Mouse (Mus musculus): ENCODE measurements at regions not wholly inside any gene's neighbourhood (a gene's known extent, or its start where the extent isn't known, plus 50 kb on each side); places are given as distances from the start of the nearest gene placed in this dataset.

DNA sequence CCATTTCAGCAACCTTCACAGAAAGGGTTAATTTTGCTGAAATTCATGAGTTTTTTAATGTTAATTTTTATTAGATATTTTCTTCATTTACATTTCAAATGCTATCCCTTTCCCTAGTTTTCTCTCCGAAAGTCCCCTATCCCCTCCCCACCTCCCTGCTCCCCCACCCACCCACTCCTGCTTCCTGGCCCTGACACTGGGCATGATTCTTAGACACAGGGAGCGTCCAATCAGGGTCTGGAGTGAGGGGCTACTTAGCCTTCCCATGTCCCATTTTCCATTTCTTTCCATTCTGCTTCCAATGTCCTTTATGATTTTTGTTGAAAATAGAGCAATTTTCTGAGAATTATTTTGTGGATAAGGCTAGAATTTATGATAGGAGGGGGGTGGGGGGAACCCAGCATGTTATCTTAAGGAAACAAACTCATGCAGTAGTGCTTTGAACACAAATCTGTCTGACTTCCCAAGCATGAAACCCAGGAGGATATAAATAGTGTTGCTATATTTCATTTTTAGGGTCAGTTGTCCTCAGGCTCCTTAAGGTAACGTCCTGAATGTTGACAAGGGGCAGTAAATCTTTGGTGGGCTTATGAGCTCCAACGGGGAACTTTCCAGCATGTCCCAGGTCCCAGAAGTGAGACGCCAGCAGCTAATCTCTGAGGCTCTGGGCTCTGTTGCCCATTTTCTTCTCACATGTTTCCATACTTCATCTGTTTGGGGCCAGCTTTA is 254.0 kb downstream of the 4930544G11Rik start:
- Histone ChIP-seq H3K4me3 (ENCODE audit: low read length) (no peak overlapping the region), H3K9ac (ENCODE audit: low read length) (no peak overlapping the region), H3K4me1 (replicated peaks; ENCODE audit: control insufficient read depth, insufficient read depth, low read length) (no peaks in the 10 kb centered on the region), H3K27ac (ENCODE audit: low read length) (no peak overlapping the region), H3K27me3 (ENCODE audit: control insufficient read depth, insufficient read depth, low read depth, low read length) (no peaks in the 10 kb centered on the region), H3K4me2 (ENCODE audit: low read depth, low read length) (no peak overlapping the region), H3K36me3 (ENCODE audit: control insufficient read depth, insufficient read depth, low read length) (no peaks in the 10 kb centered on the region), H3K9me3 (ENCODE audit: control insufficient read depth, low read length) (no peaks in the 10 kb centered on the region)
- WGBS, result 62% methylated on average over 5 of the region's 5 CpGs
- no peak for ATAC-seq (ENCODE audit: low read depth)

DNA sequence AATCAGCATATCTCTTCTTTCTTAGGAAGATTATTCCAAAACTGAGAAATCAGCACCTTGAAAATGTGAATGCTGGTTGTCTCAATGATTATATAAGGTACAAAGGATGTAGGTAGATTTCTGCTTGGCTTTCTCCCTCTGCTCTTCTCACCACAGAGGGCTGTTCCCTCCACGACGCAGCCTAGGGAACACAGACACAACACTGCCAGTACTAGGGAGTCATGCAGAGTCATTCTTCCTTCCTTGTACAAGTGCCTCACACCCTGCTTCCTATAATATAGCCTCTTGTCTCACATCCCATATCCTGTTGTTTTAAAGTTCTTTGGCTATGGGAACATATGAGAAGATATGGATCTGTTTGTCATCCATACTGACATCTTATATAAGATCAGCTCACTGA is 265.1 kb downstream of the 4930544G11Rik start:
- Histone ChIP-seq H3K36me3 (ENCODE audit: control insufficient read depth, insufficient read depth, low read length) (no peaks in the 10 kb centered on the region), H3K4me3 (ENCODE audit: low read length) (no peak overlapping the region), H3K9ac (ENCODE audit: low read length) (no peak overlapping the region), H3K9me3 (ENCODE audit: control insufficient read depth, low read length) (no peaks in the 10 kb centered on the region), H3K27ac (ENCODE audit: low read length) (no peak overlapping the region), H3K4me1 (replicated peaks; ENCODE audit: control insufficient read depth, insufficient read depth, low read length) (no peaks in the 10 kb centered on the region), H3K4me2 (ENCODE audit: low read depth, low read length) (no peak overlapping the region), H3K27me3 (ENCODE audit: control insufficient read depth, insufficient read depth, low read depth, low read length) (no peaks in the 10 kb centered on the region)
- no peak for ATAC-seq (ENCODE audit: low read depth)
- 78% methylated on average over 2 of the region's 2 CpGs for WGBS

DNA sequence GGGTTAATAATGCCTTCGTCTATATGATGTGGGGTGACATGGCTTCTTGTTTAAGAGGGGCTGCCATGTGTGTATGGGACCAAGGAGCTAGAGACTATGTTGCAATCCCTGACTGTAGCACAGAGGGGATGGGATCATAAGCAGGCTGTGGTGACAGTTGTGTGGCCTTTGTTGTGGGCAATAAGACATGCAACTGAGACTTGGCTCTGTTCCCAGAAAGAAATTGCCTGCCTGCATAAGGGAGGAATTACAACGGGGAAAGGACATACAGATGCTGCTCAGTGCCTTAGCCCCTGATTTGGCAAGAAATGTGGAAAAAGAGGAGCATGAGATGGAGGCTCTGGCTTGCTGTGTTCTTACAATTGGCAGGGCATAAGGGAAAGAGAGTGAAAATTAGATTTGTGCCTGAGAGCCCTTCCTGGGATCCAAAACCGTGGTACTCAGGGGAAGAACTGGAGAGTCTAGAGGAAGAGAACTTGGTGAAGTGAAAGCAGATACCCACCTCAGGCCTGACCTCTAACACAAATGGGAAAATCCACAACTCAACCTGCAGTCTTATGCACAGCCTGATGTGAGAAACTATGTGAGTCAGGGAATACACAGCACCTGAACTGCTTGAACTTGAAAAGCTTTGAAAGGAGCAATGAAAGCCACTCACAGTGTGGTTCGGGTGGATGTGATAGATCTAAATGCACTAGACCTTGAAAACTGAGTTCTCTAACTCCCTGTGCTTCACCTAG is 271.9 kb downstream of the 4930544G11Rik start:
- Histone ChIP-seq H3K4me1 (replicated peaks; ENCODE audit: control insufficient read depth, insufficient read depth, low read length) (no peaks in the 10 kb centered on the region), H3K27ac (ENCODE audit: low read length) (peak overlapping the region; percentile 39; the same call in 1 of the 2 replicates), H3K27me3 (ENCODE audit: control insufficient read depth, insufficient read depth, low read depth, low read length) (no peaks in the 10 kb centered on the region), H3K36me3 (ENCODE audit: control insufficient read depth, insufficient read depth, low read length) (no peaks in the 10 kb centered on the region), H3K4me2 (ENCODE audit: low read depth, low read length) (no peak overlapping the region), H3K9me3 (ENCODE audit: control insufficient read depth, low read length) (no peaks in the 10 kb centered on the region), H3K4me3 (ENCODE audit: low read length) (no peak overlapping the region), H3K9ac (ENCODE audit: low read length) (no peak overlapping the region)
- ATAC-seq (ENCODE audit: low read depth), result peak; percentile 94
- WGBS, result 39% methylated on average over 4 of the region's 4 CpGs

DNA sequence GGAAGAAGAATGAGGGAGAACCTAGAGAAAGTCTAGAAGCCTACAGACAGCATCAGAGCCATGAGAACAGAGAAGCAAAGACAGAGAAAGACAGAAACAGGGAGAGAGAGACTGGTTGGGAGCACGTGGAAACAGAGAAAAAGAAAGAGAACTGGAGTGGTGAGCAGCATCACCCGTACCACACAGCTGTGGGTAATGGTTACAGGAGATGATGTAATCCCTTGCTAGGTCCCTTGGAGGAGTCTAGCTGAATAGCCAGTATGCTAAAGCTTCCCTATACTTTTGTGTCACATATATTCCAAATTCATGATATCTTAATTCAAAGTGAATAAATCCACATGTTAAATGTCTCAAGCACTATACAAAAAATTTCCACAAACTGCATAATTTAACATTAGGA is 284.0 kb downstream of the 4930544G11Rik start:
- ATAC-seq (ENCODE audit: low read depth), result no peak
- Histone ChIP-seq H3K4me1 (replicated peaks; ENCODE audit: control insufficient read depth, insufficient read depth, low read length) (no peaks in the 10 kb centered on the region), H3K4me3 (ENCODE audit: low read length) (no peak overlapping the region), H3K9me3 (ENCODE audit: control insufficient read depth, low read length) (no peaks in the 10 kb centered on the region), H3K36me3 (ENCODE audit: control insufficient read depth, insufficient read depth, low read length) (no peaks in the 10 kb centered on the region), H3K27me3 (ENCODE audit: control insufficient read depth, insufficient read depth, low read depth, low read length) (no peaks in the 10 kb centered on the region), H3K27ac (ENCODE audit: low read length) (no peak overlapping the region), H3K9ac (ENCODE audit: low read length) (no peak overlapping the region), H3K4me2 (ENCODE audit: low read depth, low read length) (no peak overlapping the region)
- WGBS, result 65% methylated on average over 2 of the region's 2 CpGs

GRCm38 (mm10) chr6:66255378-66255777 is 279.8 kb upstream of the Mad2l1 start:
- Histone ChIP-seq H3K9me3 (ENCODE audit: control insufficient read depth, low read length) (no peaks in the 10 kb centered on the region), H3K4me2 (ENCODE audit: low read depth, low read length) (no peak overlapping the region), H3K27ac (ENCODE audit: low read length) (no peak overlapping the region), H3K4me1 (replicated peaks; ENCODE audit: control insufficient read depth, insufficient read depth, low read length) (no peaks in the 10 kb centered on the region), H3K9ac (ENCODE audit: low read length) (no peak overlapping the region), H3K36me3 (ENCODE audit: control insufficient read depth, insufficient read depth, low read length) (no peaks in the 10 kb centered on the region), H3K4me3 (ENCODE audit: low read length) (no peak overlapping the region), H3K27me3 (ENCODE audit: control insufficient read depth, insufficient read depth, low read depth, low read length) (no peaks in the 10 kb centered on the region)
- WGBS, result 66% methylated on average over 4 of the region's 4 CpGs
- ATAC-seq (ENCODE audit: low read depth), result peak; percentile 52; the same call in 1 of the 2 replicates

DNA sequence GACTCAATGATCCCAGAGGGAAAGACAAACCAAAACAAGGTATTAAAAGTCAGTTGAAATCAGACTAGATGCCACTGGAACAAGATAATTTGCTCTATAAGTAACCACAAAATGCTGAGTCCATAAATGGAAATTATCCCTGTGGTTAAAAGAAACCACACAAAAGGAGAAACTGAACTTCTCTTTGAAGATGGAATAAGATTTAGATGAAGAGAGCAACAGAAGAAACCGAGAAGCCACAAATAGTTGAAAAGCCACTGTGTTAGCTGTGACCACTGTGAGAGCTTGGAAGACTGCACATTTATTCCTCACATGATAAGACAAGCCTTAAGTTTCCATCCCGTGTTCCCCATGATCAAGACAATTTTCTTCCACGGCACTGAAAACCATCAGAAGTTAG is 271.8 kb upstream of the Mad2l1 start:
- H3K9ac ChIP-seq (ENCODE audit: low read length), result no peak overlapping the region
- H3K4me1 ChIP-seq (replicated peaks; ENCODE audit: control insufficient read depth, insufficient read depth, low read length), result no peaks in the 10 kb centered on the region
- ATAC-seq (ENCODE audit: low read depth), result no peak
- WGBS, result 78% methylated on average over 3 of the region's 3 CpGs
- no peaks in the 10 kb centered on the region for H3K36me3 ChIP-seq (ENCODE audit: control insufficient read depth, insufficient read depth, low read length)
- H3K9me3 ChIP-seq (ENCODE audit: control insufficient read depth, low read length), result no peaks in the 10 kb centered on the region
- no peak overlapping the region for H3K4me3 ChIP-seq (ENCODE audit: low read length)
- no peak overlapping the region for H3K27ac ChIP-seq (ENCODE audit: low read length)
- H3K4me2 ChIP-seq (ENCODE audit: low read depth, low read length), result no peak overlapping the region
- no peaks in the 10 kb centered on the region for H3K27me3 ChIP-seq (ENCODE audit: control insufficient read depth, insufficient read depth, low read depth, low read length)

DNA sequence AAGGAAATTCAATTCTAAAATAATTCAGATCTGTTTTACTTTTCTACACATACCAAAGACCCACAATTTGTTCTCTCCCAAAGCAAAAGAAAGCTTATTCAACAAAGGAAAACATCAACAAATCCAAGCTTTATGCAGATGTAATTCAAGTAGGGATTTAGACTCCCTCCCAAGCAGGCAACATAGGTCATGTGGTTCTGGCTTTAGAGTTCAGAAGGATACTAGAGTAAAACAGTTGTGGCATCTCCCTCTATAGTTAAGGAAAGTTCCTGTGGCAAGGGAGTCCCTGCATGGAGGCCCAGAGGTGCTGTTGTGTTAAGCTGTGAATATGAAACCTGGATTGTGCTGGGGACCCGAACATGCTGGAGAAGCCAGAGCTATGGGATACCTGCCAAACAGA is 271.3 kb upstream of the Mad2l1 start:
- Histone ChIP-seq H3K27me3 (ENCODE audit: control insufficient read depth, insufficient read depth, low read depth, low read length) (no peaks in the 10 kb centered on the region), H3K9ac (ENCODE audit: low read length) (no peak overlapping the region), H3K4me1 (replicated peaks; ENCODE audit: control insufficient read depth, insufficient read depth, low read length) (no peaks in the 10 kb centered on the region), H3K9me3 (ENCODE audit: control insufficient read depth, low read length) (no peaks in the 10 kb centered on the region), H3K4me2 (ENCODE audit: low read depth, low read length) (no peak overlapping the region), H3K27ac (ENCODE audit: low read length) (no peak overlapping the region), H3K4me3 (ENCODE audit: low read length) (no peak overlapping the region), H3K36me3 (ENCODE audit: control insufficient read depth, insufficient read depth, low read length) (no peaks in the 10 kb centered on the region)
- no peak for ATAC-seq (ENCODE audit: low read depth)
- 63% methylated on average over 1 of the region's 1 CpGs for WGBS

DNA sequence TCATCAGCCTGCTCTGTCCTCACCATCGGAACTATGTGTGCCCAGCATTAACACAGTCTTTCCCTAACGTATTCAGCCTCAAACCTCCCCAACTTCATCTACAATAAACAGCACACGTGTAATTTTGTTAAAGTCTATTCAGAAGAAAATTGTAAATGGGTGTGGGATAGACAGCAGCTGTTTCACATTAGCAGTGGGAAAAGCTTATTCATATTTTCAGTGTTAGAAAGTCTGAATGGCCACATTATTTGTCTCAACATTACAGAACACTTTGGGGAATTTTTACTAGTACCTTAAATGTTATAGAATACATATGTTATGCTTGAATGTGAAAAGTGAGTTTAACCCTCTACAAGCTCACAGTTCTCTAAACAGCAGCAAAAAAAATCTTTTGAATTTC is 266.8 kb upstream of the Mad2l1 start:
- Histone ChIP-seq H3K4me1 (replicated peaks; ENCODE audit: control insufficient read depth, insufficient read depth, low read length) (peaks cover 11% of the 10 kb centered on the region), H3K4me2 (ENCODE audit: low read depth, low read length) (no peak overlapping the region), H3K36me3 (ENCODE audit: control insufficient read depth, insufficient read depth, low read length) (no peaks in the 10 kb centered on the region), H3K27ac (ENCODE audit: low read length) (no peak overlapping the region), H3K9ac (ENCODE audit: low read length) (no peak overlapping the region), H3K27me3 (ENCODE audit: control insufficient read depth, insufficient read depth, low read depth, low read length) (no peaks in the 10 kb centered on the region), H3K9me3 (ENCODE audit: control insufficient read depth, low read length) (no peaks in the 10 kb centered on the region), H3K4me3 (ENCODE audit: low read length) (no peak overlapping the region)
- 44% methylated on average over 3 of the region's 3 CpGs for WGBS
- no peak for ATAC-seq (ENCODE audit: low read depth)

DNA sequence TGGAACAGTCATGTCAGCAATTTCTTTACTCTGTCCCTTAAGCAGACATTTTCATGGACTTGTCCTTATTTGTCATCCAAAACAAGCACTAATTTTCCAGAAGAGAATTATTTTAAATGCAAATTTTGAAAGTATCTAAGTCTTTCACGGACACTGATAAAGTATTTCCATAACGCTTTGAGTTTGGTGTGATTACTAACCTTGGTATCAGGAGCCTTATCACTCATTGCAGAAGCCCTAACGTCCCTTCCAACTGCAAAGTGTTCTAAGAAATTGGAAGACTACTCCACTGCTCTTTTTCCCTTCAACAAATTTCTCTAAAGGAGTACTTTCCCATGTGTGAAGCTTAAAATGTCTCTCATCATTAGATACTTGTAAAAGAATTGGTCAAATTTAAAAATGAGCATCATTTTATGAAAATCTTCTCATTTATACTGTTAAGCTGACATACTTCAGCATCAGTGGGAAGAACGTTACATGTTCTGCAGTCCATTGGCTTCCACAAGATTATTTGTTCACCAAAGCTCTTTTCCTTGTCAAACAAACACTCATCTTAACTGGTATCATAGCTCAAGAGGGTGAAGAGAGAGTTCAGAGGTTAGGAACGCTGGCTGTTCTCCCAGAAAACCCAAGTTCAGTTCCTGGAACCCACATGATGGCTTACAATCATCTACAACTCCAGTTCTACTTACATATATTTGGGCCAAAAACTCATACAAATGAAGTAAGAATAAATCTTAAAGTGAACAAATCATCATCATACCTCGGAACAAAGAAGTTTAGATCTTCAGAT is 263.6 kb upstream of the Mad2l1 start:
- Histone ChIP-seq H3K9ac (ENCODE audit: low read length) (no peak overlapping the region), H3K36me3 (ENCODE audit: control insufficient read depth, insufficient read depth, low read length) (no peaks in the 10 kb centered on the region), H3K4me2 (ENCODE audit: low read depth, low read length) (no peak overlapping the region), H3K27me3 (ENCODE audit: control insufficient read depth, insufficient read depth, low read depth, low read length) (no peaks in the 10 kb centered on the region), H3K4me1 (replicated peaks; ENCODE audit: control insufficient read depth, insufficient read depth, low read length) (peaks cover 11% of the 10 kb centered on the region), H3K27ac (ENCODE audit: low read length) (no peak overlapping the region), H3K4me3 (ENCODE audit: low read length) (no peak overlapping the region), H3K9me3 (ENCODE audit: control insufficient read depth, low read length) (no peaks in the 10 kb centered on the region)
- peak; percentile 90 for ATAC-seq (ENCODE audit: low read depth)
- WGBS, result 29% methylated on average over 6 of the region's 6 CpGs

Measured in lung, embryonic 16.5 days (tissue).